In the genomic region with DNA sequence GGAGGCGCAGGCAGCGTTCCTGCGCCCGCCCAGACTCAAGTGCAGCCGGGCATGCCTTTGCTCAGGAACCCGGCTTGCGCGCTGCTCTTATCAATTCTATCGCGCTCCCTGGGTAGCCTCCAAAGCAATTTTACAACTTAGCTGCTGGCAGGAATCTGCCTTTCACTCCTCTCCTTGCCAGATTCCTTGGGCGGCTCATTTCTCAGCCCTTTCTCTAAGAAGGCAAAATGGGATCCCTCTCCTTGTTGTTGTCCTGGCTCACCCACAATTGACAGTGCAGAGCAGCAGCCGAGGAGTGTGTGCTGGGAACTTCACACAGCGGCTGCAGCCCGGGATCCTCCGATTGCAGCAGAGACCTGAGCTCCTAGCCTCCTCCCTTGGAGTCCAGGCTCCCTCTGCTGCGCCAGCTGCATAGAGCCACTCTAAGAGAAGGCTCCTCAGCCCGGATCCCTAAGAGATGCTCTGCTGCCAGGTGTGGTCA, we compare ENCODE assay signal across 9 mouse cellular contexts. TPM values are rescaled to one million over a fixed set of nuclear protein-coding genes. Genes with fewer than 3 reads are reported as not detected.
DNase-seq lines count a peak whose midpoint lies in the region; ATAC-seq lines count a peak whose summit lies in the region.
"Had no signal": no experiment of that assay in that cellular context is flagged by ENCODE, and none has a peak within 500 bp of the region (broad histone marks: within the 10 kb centered on the region; RNA-seq: fewer than 3 reads in every experiment).

Gene Unc13c, minus strand, starts transcription at position 326 of the 481 bp plus-strand sequence.

- peak within 1 kb of the TSS; percentile 78 for H3K4me2 ChIP-seq in heart, embryonic 12.5 days

- ATAC-seq in heart, embryonic 12.5 days (ENCODE audit: insufficient number of reproducible peaks, low FRiP score) = peak; percentile 66; the same call in 1 of the 2 replicates

- H3K4me3 ChIP-seq in heart, embryonic 12.5 days = peak within 1 kb of the TSS; percentile 54

- under 1% methylated on average over 17 of the region's 17 CpGs for WGBS in heart, embryonic 12.5 days

- H3K9me3 ChIP-seq in heart, embryonic 12.5 days (replicated peaks) = no peaks in the 10 kb centered on the region

- peaks cover 20% of the 10 kb centered on the region for H3K4me1 ChIP-seq in heart, embryonic 12.5 days (replicated peaks)

- peak within 1 kb of the TSS; percentile 3; the same call in 1 of the 2 replicates for H3K27ac ChIP-seq in heart, embryonic 12.5 days (ENCODE audit: poor library complexity, severe bottlenecking)

- DNase-seq in kidney, adult 18-20 months = peak; percentile 20
- DNase-seq in kidney, adult 11 months = no peak
- DNase-seq in embryo, embryonic 10.5 days (ENCODE audit: low spot score) = peak; percentile 55
- DNase-seq in kidney, postnatal 4 days = peak; percentile 51 to 62
- DNase-seq in lung, postnatal 14 days = peak; percentile 2
- peak; percentile 20 to 42 for DNase-seq in right cerebral cortex, postnatal 36 days (ENCODE audit: low spot score in 2 of 2)
- no peak for DNase-seq in B cell, adult 2 months

- H3K36me3 ChIP-seq in heart, embryonic 12.5 days = no peaks in the 10 kb centered on the region

- peak within 1 kb of the TSS; percentile 64 for H3K9ac ChIP-seq in heart, embryonic 12.5 days

- H3K27me3 ChIP-seq in heart, embryonic 12.5 days (replicated peaks) = no peaks in the 10 kb centered on the region
- H3K27me3 ChIP-seq: CH12.LX had no signal

RNA-seq across cellular contexts. Expression of gene Unc13c, which starts in this region (rescaled TPM):
- polyA plus RNA-seq in heart, embryonic 12.5 days (2016; fragmentation: Nextera tagmentation; extraction: Ambion mirVana) = 2.6 TPM in 2 replicates

Comparison
In these comparisons a context has a peak if more than half of its experiments do, and no peak if none do; other contexts are left out.
1. DNase-seq: peak in kidney, adult 18-20 months (single experiment), embryo, embryonic 10.5 days (single experiment), kidney, postnatal 4 days (2 of 2), lung, postnatal 14 days (single experiment) and right cerebral cortex, postnatal 36 days (2 of 2); none in kidney, adult 11 months (single experiment) and B cell, adult 2 months (0 of 2).